9 mouse cellular contexts compared by ENCODE assay signal in the genomic region with DNA sequence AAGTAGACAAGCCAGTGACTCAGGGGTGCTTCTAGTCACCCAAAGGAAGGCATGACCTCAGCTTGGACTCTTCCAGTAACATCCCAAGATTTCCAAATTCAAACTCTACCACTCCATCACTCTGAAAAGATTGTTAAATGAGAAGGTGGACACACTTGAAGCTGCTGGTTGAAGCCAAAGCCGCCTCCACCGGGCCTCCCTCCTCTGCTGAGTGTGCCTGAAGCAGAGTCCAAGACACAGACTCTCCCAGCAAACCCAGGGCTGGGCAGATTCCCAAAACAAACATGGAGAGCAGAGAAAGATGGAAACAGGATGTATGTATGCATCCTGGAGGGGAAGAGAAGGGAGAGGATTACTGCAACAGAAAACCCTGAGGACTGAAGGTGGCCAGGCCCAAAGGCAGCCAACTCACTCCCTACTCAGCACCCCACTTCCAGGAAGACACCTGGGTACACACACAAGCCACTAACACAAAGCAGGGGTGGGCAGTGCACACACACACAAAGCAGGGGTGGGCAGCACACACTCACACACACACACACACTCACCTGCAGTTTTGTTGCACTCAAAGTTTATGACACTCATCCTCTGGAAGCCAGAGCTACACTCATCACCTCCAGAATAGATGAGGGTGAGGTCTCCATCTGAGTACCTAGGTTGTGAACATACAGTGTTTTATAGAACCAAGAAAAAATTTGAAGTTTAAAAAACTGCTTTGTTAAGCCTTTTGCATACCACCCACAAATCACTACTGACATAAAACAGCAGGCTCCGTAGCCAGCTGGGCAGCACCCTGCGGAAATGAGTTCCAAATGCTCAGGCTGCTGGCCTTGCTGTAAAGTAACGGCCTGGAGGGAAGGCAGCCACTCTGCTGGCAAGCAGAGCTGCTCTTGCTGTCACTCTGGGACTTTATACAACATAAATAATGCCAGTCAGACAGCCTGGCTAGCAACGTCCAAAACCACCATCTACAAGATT. TPM values are rescaled to one million over a fixed set of nuclear protein-coding genes. Genes with fewer than 3 reads are reported as not detected.
DNase-seq lines count a peak whose midpoint lies in the region; ATAC-seq and TF ChIP-seq lines count a peak whose summit lies in the region.
"Had no signal": no experiment of that assay in that cellular context is flagged by ENCODE, and none has a peak within 500 bp of the region (broad histone marks: within the 10 kb centered on the region; RNA-seq: fewer than 3 reads in every experiment).

No protein-coding gene starts in this region.

- H3K4me2 ChIP-seq in hindbrain, postnatal 0 days (ENCODE audit: low read depth, low read length), result no peak overlapping the region
- peak overlapping the region; percentile 19; the same call in 1 of the 2 replicates for H3K4me2 ChIP-seq in limb, embryonic 15.5 days

- H3K4me1 ChIP-seq in hindbrain, postnatal 0 days (ENCODE audit: insufficient read depth, low read length), result no peaks in the 10 kb centered on the region; the same call in 1 of the 2 replicates
- peaks cover 67% of the 10 kb centered on the region for H3K4me1 ChIP-seq in limb, embryonic 15.5 days

- H3K9ac ChIP-seq in hindbrain, postnatal 0 days (replicated peaks; ENCODE audit: low read length), result no peak overlapping the region
- no peak overlapping the region for H3K9ac ChIP-seq in limb, embryonic 15.5 days

- no peak for ATAC-seq in hindbrain, postnatal 0 days
- ATAC-seq in limb, embryonic 15.5 days (ENCODE audit: insufficient number of reproducible peaks, low FRiP score, low TSS enrichment, low read depth), result peak; percentile 83

- peaks cover 7% of the 10 kb centered on the region; the same call in 1 of the 2 replicates for H3K36me3 ChIP-seq in hindbrain, postnatal 0 days (ENCODE audit: insufficient read depth, low read length)
- peaks cover 20% of the 10 kb centered on the region for H3K36me3 ChIP-seq in limb, embryonic 15.5 days

- peak overlapping the region; percentile 41; the same call in 1 of the 2 replicates for H3K27ac ChIP-seq in hindbrain, postnatal 0 days
- H3K27ac ChIP-seq in limb, embryonic 15.5 days, result peak overlapping the region; percentile 93

- peak; percentile 44 to 53 for DNase-seq in cerebellum, postnatal 14 days
- DNase-seq in cerebellum, adult 9-11 months, result no peak
- DNase-seq in adipocyte (ENCODE audit: low spot score), result peak; percentile 89
- peak; percentile 93 for DNase-seq in forelimb bud, embryonic 11.5 days (ENCODE audit: low read depth, low spot score)
- peak; percentile 19 for DNase-seq in hindbrain, postnatal 0 days (ENCODE audit: low spot score)
- peak; percentile 19 for DNase-seq in right cerebral cortex, postnatal 4 days
- DNase-seq in testis, postnatal 10 days (ENCODE audit: low spot score), result no peak

- no peak for TF ChIP-seq CTCF in hindbrain, postnatal 0 days (IDR thresholded peaks at IDR 0.05; ENCODE audit: low read depth)

- H3K27me3 ChIP-seq in hindbrain, postnatal 0 days (ENCODE audit: insufficient read depth, low read length), result no peaks in the 10 kb centered on the region
- no peaks in the 10 kb centered on the region for H3K27me3 ChIP-seq in limb, embryonic 15.5 days

- H3K9me3 ChIP-seq in hindbrain, postnatal 0 days (ENCODE audit: low read length), result no peaks in the 10 kb centered on the region
- no peaks in the 10 kb centered on the region for H3K9me3 ChIP-seq in limb, embryonic 15.5 days

- WGBS in hindbrain, postnatal 0 days, result 34% methylated on average over 6 of the region's 6 CpGs
- WGBS in limb, embryonic 15.5 days, result 10% methylated on average over 6 of the region's 6 CpGs

- H3K4me3 ChIP-seq in hindbrain, postnatal 0 days (ENCODE audit: low read length), result no peak overlapping the region
- no peak overlapping the region for H3K4me3 ChIP-seq in limb, embryonic 15.5 days
- H3K4me3 ChIP-seq: erythroblast, embryonic 14.5 days had no signal

RNA-seq across cellular contexts. Expression of gene Igf2r, which starts 44.4 kb away (rescaled TPM):
- 30.7 and 30.9 TPM in 2 replicates for total RNA-seq in hindbrain, postnatal 0 days (2014; rRNA removed)
- polyA plus RNA-seq in hindbrain, postnatal 0 days (2015; fragmentation: Nextera tagmentation; extraction: Ambion mirVana), result 4.2 and 4.7 TPM in 2 replicates
- 45.0 TPM in 2 replicates for polyA plus RNA-seq in limb, embryonic 15.5 days (2015; fragmentation: Nextera tagmentation; extraction: Ambion mirVana)

RNA-seq across cellular contexts. Expression of gene Slc22a1, which starts 49.4 kb away (rescaled TPM):
- total RNA-seq in hindbrain, postnatal 0 days (2014; rRNA removed), result 0.10 TPM in 1 of 2 replicates, not detected in the other
- polyA plus RNA-seq in hindbrain, postnatal 0 days (2015; fragmentation: Nextera tagmentation; extraction: Ambion mirVana), result 0.19 and 0.26 TPM in 2 replicates
- not detected in 2 replicates for polyA plus RNA-seq in limb, embryonic 15.5 days (2015; fragmentation: Nextera tagmentation; extraction: Ambion mirVana)
- polyA plus RNA-seq: erythroblast, embryonic 14.5 days had no signal

Comparison
In these comparisons a context has a peak if more than half of its experiments do, and no peak if none do; other contexts are left out.
1. DNase-seq: peak in cerebellum, postnatal 14 days (2 of 2), adipocyte (single experiment), forelimb bud, embryonic 11.5 days (single experiment), hindbrain, postnatal 0 days (single experiment) and right cerebral cortex, postnatal 4 days (single experiment); none in cerebellum, adult 9-11 months (single experiment) and testis, postnatal 10 days (single experiment).